Mouse (Mus musculus) heart, adult 8-10 months (tissue): ENCODE measurements around the gene Micall1. TPM values are rescaled to one million over a fixed set of nuclear protein-coding genes. Genes with fewer than 3 reads are reported as not detected.

Source experiments
- DNase-seq: peaks from one replicate; pipeline ENCODE4 v3.0.0; 2022; ENCODE audit warnings: low spot score
- total RNA-seq, 4 experiments: library from RNA; stranded (reverse); gene quantifications; 2 replicates each; pipeline ENCODE4 v1.2.4; 2022

Gene Micall1
- total RNA-seq, 4 experiments from 2014 or later, result 41.2 to 42.2 (median 41.5) TPM

DNA sequence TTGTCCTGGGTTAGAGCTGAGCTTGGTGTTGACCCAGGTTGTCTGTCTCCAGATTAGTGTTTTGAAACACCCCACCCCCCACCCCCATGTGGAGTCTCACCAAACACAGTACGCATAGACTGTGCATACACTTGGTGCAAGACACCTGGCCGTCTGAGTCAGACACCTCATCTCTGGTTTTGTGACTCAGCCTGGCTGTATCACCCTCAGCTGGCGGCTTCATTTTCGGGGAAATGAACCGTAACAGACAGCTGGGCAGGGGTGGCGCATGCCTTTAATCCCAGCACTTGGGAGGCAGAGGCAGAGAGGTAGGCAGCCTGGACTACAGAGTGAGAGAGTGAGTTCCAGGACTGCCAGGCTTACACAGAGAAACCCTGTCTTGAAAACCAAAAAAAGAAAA lies 68.2 kb downstream of the Micall1 start:
- DNase-seq, result no peak

GRCm38 (mm10) chr15:79185213-79185612 lies 76.5 kb downstream of the Micall1 start:
- no peak for DNase-seq

Other genes with a start within 250 kb of the Micall1 start
- 10 to 100 TPM; 44.8 to 49.1 (median 46.3) TPM for gene Gga1, start 231.7 kb upstream of the Micall1 start, total RNA-seq
- not detected for gene Gm49510, start 209.2 kb upstream of the Micall1 start, total RNA-seq
- gene Sh3bp1, start 209.1 kb upstream of the Micall1 start, total RNA-seq, result 1 to 10 TPM; 2.6 to 6.3 (median 4.1) TPM
- 1 to 10 TPM in 2 of 4 experiments, under 1 TPM in 2; 0.69 to 1.0 (median 0.88) TPM for gene Pdxp, start 195.0 kb upstream of the Micall1 start, total RNA-seq
- 100 to 1,000 TPM; 175 to 339 (median 222) TPM for gene Lgals1, start 182.2 kb upstream of the Micall1 start, total RNA-seq
- 10 to 100 TPM; 14.7 to 17.9 (median 17.1) TPM for gene Nol12, start 174.0 kb upstream of the Micall1 start, total RNA-seq
- gene Triobp, start 161.2 kb upstream of the Micall1 start, total RNA-seq, result 10 to 100 TPM; 30.2 to 31.3 (median 31.0) TPM
- gene H1f0, start 80.4 kb upstream of the Micall1 start, total RNA-seq, result 10 to 100 TPM; 64.1 to 92.7 (median 77.5) TPM
- gene Galr3, start 67.0 kb upstream of the Micall1 start, total RNA-seq, result not detected
- 1 to 10 TPM; 6.3 to 8.0 (median 7.6) TPM for gene Ankrd54, start 46.0 kb upstream of the Micall1 start, total RNA-seq
- gene Eif3l, start 33.7 kb upstream of the Micall1 start, total RNA-seq, result 10 to 100 TPM; 70.2 to 76.0 (median 74.9) TPM
- gene Polr2f, start 32.1 kb downstream of the Micall1 start, total RNA-seq, result 100 to 1,000 TPM; 124 to 149 (median 135) TPM
- gene 1700088E04Rik, start 32.4 kb downstream of the Micall1 start, total RNA-seq, result 1 to 10 TPM; 1.6 to 2.7 (median 2.4) TPM
- gene Sox10, start 56.3 kb downstream of the Micall1 start, total RNA-seq, result 1 to 10 TPM in 2 of 4 experiments, under 1 TPM in 2; 0.55 to 1.7 (median 0.94) TPM
- 10 to 100 TPM; 23.5 to 29.8 (median 27.3) TPM for gene Pick1, start 120.3 kb downstream of the Micall1 start, total RNA-seq
- gene Gm49486, start 120.5 kb downstream of the Micall1 start, total RNA-seq, result 1 to 10 TPM in 3 of 4 experiments, under 1 TPM in 1; 0.63 to 1.5 (median 1.1) TPM
- gene Slc16a8, start 145.9 kb downstream of the Micall1 start, total RNA-seq, result under 1 TPM; 0.46 to 0.78 (median 0.59) TPM
- gene Baiap2l2, start 176.6 kb downstream of the Micall1 start, total RNA-seq, result 1 to 10 TPM in 1 of 4 experiments, under 1 TPM in 1, not detected in 2; 0.54 to 1.3 TPM
- 10 to 100 TPM; 11.6 to 15.6 (median 13.4) TPM for gene Pla2g6, start 219.5 kb downstream of the Micall1 start, total RNA-seq
- 10 to 100 TPM in 2 of 4 experiments, 1 to 10 TPM in 2; 5.7 to 11.1 (median 9.9) TPM for gene Maff, start 237.7 kb downstream of the Micall1 start, total RNA-seq